Mouse (Mus musculus): ENCODE results near the gene Edf1.

Edf1 gene

DNA sequence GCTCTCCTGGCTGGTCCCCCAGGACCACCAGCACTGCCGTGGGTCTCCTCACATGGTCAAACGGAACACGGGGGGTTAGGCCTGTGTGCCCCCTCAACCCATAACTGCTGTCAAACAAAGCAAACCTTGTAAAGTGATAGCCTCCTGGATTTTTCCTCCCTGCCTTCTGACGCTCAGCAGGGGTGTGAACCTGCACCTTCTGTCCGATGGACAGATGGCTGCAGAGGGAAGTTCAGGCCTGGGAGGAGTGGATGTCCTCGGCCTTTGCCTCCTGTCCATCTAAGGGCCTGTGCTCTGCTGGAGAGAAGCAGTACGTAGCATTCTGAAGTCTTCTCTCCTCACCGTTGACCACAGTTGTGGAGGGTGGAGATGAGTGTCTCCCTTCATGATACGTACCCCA lies 4.3 kb downstream of the Edf1 start:
- DNase-seq (ENCODE audit: low spot score in 2 of 2): no peak

DNA sequence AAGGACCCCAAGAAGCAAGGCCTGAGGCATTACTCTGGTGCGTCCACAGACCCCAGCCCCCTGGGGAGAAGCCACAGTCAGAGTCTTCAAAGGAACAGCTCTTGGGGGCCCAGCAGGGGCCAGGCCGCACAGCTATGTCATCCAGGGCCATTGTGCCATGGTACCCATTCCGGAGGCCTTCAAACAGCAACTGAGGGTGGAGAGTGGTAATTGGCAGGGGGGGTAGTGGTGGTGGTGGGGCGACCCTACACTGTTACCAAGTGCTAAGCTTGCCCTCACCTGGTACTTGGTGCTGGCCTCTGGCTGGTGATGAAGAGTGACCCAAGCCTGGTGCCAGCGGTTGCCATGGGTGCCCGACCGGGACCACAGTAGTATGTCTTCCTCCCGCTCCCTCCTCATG lies 8.1 kb downstream of the Edf1 start:
- DNase-seq (ENCODE audit: low spot score in 2 of 2): no peak

- no peak for DNase-seq (ENCODE audit: low spot score in 2 of 2)
Measured at GRCm38 (mm10) chr2:25566558-25566957, 8.9 kb downstream of the Edf1 start.

DNA sequence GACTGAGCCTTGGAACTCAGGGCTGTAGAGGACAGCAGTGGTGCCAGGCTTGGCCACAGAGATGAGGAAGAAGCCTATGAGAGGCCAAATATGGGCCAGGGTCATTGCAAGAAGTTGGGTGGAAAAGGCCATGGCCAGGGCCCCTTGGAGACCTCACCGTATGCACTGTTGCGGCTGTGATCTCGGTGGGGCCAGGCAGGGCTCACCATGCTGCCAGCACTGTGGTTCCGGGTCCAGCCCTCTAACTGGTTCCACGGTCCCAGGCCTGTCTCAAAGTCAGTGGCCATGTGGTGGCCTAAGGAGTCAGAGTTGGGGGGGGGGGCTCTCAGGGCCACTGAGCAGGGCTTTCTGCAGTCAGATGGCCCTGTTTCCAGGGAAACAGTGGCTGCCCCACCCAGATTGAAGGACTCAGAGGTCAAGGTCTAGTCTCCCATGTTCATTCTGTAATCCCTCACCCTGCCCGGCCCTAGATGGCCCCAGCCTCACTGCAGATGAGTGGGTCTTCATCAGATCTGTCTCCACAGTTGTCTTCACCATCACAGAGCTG lies 10.9 kb downstream of the Edf1 start:
- DNase-seq (ENCODE audit: low spot score in 2 of 2): no peak

GRCm38 (mm10) chr2:25569323-25569722 lies 11.7 kb downstream of the Edf1 start:
- DNase-seq (ENCODE audit: low spot score in 2 of 2): no peak

- no peak for DNase-seq (ENCODE audit: low spot score in 2 of 2)
Measured at GRCm38 (mm10) chr2:25571221-25571620, 13.6 kb downstream of the Edf1 start.

DNA sequence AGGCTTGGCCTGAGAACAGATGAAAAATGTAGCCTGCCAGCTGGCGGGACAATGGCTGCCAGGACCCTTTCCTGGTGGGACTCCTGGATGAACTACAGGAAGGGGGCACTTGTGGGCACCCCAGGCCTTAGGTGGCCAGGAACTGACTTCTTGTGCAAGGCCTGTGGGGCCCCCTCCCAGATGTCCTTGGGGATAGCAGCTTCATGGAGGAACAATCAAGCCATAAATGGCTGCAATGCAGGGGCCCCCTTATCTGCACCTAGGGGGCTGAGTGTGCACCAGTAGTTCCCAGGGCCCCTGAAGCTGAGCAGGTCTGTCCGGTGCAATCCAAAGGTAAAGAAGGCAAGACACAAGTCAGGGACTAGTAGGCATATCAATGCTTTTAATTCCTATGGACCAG lies 15.4 kb downstream of the Edf1 start:
- DNase-seq (ENCODE audit: low spot score in 2 of 2): peak in 1 of 2 experiments; percentile 22

DNA sequence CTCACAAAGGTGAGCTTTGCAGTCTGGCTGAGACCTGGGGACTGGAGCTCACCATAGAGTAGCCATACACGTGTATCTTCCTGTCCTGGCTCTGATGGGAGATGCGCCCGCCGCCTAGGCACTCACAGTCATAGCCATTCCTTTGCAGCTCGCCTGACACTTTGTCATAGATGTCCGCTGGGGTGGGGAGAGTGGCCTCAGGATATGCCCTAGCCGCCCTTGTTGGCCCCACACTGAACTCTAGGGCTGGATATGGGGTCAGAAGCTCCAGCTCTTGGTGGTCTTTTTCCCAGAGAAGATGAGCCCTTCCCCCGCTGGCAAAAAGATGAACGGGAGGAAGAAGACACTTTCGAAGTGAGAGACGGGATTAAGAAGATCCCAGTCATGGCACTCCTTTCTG lies 16.5 kb downstream of the Edf1 start:
- no peak for DNase-seq (ENCODE audit: low spot score in 2 of 2)

GRCm38 (mm10) chr2:25574579-25575431 lies 17.2 kb downstream of the Edf1 start, which contains the start of the genes Mamdc4 and Phpt1:
Gene Mamdc4, minus strand, starts transcription at chr2:25574845.
Gene Phpt1, minus strand, starts transcription at chr2:25575224.
- peak; percentile 98 to 99 for DNase-seq (ENCODE audit: low spot score in 2 of 2)

GRCm38 (mm10) chr2:25575432-25576027 lies 17.9 kb downstream of the Edf1 start:
- DNase-seq (ENCODE audit: low spot score in 2 of 2): peak; percentile 71 to 72

DNA sequence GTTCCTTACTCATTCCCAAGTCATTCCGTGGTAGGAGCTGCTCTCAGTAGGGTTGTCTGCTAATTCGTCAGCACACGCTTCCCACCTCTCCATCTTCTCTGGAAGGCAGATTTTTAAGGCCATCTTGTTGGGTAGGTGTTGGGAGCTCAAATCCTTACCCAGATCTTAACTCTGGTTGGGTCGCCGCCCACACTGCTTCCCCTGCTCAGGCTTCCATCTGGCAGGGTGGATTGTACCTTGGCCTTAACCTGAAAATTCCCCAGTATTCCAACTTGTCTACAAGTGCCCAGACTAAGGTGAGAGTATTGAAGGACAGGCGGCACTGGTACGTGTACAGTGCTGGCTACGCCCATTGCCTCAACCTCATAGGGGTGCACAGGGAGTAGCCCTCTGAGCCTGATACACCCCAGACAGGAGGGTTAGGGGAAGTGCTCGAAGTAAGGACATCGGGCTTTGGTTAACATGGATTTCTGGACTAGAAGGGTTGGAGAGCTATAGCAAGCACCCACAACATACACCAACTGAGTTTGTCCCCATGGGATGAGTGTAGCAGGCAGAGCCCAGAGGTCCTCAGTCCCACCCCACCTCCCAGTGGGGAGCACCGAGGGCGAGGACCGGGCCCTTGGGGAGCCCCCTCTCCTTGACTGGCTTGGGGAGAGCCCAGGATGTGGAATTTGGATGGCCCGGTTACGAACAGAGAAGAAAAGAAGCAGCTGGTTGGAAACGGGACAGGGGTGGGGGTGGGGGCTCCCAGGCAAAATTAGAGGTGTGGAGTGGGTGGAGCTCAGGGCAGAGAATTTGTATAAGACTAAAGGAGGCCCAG lies 18.6 kb downstream of the Edf1 start:
- DNase-seq (ENCODE audit: low spot score in 2 of 2): no peak

DNA sequence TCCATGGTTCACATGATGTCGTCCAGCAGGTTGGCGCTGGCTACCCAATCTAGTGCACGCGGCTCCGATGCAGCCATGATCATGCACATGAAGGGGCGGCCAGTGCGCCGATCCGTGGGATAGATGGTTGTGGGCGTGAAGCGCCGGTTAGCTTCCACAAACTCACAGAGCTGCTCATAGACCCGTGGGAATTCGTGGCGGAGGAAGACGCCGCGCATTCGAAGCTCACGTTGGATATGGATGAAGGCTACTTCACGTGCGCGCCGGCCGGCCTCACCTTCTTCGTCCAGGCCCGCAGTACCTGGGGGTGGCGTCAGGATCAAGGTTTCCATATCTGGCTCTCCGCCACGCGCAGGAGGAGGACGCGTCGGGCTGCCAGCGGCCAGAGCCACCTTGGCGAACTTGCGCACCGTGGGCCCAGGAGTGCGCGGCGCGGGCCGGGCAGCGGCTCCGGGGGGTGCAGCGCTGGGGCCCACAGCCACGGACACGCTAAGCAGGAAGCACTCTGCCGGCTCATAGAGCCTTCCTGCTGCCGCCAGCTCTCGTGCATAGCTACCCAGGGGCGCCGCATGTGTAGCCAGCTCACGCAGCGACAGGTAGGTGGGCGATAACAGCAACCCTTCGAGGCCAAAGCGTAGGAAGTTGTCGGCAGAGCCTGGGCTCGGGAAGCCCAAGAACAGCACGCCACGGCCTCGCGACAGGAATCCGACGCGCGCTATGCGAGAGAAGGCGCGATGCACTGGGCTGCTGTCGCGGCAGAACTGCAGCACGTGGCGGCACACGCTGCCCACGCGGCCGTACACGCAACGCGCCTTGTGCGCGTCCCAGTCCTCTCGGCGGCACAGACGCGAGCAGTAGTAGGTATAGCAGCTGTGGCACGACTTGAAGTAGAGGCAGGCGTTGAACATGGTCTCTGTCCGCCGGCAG lies 19.6 kb downstream of the Edf1 start:
- no peak for DNase-seq (ENCODE audit: low spot score in 2 of 2)

DNA sequence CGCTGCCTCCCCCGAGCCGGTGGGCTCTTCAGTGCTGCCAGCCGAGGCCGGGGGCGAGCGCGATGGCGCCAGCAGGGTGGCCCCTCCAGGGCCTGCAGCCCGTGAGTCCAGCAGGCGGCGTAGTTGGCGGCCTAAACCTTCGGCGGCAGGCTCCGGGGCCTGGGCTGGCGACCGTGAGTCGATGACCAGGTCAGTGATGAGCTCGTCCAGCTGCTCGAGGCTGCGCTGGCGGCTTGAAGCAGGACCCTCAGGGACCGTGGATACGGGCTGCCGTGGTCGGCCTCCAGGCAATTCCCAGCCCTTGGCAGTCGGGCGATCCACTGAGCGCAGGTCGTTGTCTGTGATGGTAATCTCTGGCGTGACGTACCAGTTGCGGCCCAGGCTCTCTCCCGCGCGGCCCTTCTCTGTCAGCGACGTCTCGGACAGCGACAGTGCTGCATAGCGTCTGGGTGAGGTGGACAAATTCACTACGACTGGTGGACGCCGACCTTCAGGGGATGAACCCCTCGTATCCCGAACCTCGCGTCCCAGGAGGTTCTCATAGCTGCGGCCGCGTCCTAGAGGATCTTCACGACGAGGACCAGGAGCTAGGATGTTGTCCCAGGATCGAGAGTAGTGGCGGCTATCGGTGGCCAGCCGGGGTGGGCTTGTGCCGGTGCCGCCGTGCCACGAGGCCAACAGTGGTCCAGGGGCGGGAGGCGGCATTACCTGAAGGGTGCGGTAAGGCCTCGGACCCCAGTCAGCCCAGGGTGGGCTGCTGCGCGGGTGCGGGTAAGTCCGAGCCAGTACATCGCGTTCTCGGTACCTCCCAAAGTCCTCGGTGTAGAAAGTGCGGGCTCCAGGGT lies 20.5 kb downstream of the Edf1 start:
- no peak for DNase-seq (ENCODE audit: low spot score in 2 of 2)

DNA sequence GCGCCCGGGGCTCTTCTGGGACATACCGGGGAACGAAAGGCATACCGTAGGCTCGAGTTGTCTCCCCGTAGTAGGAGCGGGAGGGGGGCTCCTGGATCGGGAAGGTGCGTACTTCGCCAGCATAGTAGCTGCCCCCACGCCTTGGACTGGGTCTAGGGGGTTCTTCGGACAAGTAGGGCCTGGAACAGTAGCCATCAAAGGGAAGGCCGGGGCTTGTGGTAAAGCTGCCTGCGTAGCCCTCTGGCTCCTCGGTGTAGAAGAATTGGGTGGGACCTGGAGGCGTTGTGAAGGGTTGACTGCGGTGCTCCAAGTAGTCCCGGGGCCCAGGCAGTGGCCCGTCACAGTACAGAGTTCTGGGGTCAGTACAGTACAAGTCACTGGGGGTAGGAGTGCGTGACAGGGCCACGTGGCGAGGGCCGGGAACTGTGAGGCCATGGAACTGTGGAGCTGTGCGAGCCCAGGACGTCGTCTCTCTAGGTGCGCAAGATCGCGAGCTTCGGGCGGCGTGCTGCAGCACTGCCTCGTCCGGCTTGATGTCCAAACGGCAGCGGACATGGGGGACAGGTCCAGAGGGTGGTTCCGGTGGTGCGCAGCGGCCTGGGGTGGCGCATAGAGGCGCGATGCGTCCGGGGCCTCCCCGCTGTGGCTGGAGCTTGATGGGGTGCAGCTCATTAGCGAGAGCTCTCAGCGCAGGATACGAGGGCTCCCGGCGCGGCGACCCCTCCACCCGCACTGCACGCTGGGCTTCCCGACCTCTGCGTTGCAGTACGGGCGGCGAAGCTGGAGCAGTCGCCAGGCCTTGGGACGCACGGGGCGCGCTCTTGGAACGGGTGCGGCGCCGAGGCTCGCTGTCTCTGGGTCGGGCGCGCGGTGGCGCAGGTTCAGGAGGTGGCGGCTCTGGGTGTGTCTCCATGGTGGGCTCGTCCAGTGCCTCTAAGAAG lies 21.4 kb downstream of the Edf1 start:
- no peak for DNase-seq (ENCODE audit: low spot score in 2 of 2)

- peak; percentile 67 to 71 for DNase-seq (ENCODE audit: low spot score in 2 of 2)
Measured at GRCm38 (mm10) chr2:25579737-25580460, 22.3 kb downstream of the Edf1 start.

DNA sequence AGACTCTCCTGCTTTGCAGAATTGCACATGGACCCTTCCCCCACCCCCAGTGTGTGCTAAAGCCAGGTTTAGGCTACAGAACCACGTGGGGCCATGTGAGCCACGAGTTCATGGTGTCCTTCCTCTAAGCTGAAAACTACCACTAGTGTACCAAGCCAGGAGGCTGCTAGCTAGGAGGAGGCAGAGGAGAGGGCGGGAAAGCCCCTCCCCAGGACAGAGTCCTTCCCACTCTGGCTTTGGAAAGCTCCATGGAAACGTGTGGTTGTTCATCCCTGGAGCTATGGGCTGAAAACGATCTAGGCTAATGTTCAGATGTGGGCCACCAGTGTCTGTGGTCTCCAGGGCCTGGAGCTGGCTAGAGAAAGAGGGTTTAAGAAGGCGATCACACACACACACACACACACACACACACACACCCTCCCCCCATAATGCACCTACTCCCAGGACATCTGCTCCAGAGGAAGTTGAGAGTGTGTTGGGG lies 23.0 kb downstream of the Edf1 start:
- peak; percentile 64 to 70 for DNase-seq (ENCODE audit: low spot score in 2 of 2)

DNA sequence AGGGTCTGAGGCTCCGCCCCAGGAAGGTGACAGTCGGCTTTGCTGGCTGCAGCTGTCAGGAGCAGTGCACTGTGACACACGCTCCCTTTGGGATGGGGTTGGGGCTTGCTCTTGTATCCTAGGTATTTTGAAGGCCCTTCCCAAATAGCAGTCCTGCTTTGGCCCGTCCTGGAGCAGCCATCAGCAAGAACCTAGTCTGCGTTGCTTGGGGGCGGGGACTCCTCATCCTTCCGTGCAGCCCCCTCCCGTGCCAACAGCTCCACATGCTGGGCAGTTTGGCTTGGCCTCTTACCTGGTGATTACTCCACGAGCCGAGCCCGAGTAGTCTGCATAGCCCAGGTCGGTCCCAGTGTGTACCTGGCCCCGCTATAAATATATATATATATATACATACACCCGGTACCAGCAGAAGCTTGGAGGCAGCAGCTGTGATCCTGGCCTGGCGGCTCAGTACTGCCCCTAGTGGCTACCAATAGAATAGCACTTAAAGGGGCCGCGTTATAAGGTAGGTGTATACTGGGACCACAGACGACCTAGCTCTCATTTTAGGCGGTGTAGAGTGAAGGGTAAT lies 23.7 kb downstream of the Edf1 start, which contains the start of gene Ajm1:
Ajm1 (minus strand) TSS at position 464 of the 571 bp plus-strand sequence.
- peak; percentile 84 to 91 for DNase-seq (ENCODE audit: low spot score in 2 of 2)

DNA sequence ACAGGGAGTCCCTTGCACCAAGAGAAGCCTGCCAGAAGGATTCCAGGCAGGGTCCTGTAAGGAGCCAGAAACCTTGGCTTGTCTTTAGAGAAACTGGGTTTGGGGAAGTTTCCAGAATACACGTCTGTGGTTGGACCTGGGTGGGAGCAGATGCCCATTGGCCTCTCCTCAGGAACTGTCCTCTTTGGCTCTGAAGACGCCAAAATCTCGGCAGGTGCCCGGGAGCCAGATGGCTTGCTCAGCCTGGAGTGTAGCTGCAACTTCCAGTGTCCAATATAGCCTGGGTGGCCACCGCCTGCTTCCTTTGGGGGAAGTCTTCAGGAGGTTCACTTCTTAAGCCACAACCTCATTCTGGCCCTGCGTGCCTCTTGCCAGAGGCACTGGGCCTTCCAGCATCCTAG lies 24.3 kb downstream of the Edf1 start:
- DNase-seq (ENCODE audit: low spot score in 2 of 2): peak; percentile 58 to 76

Data from right cerebral cortex, postnatal 10 days (tissue).